Mouse (Mus musculus): ENCODE results near the gene Sh3bp1.

GRCm38 (mm10) chr15:78927788-78928457 is 28.4 kb downstream of the Sh3bp1 start:
- TF ChIP-seq GATA1 (IDR thresholded peaks at IDR 0.05; ENCODE audit: borderline replicate concordance, low read length) (no peak), FLI1 (IDR thresholded peaks at IDR 0.05; ENCODE audit: low read length) (no peak)
